Mouse (Mus musculus): ENCODE measurements around the gene Fbxl19. TPM values are rescaled to one million over a fixed set of nuclear protein-coding genes. Genes with fewer than 3 reads are reported as not detected.
A peak's percentile ranks its signal among the peaks of the same experiment; 100 is the strongest.
"Not testable (repeated sequence)": the region's sequence is repeated elsewhere in the genome, so short reads cannot be mapped to it uniquely, and the experiment has no call there.

The Fbxl19 gene
- polyA plus RNA-seq, 1 experiment, result 17.4 TPM

- H3K4me1 ChIP-seq (ENCODE audit: control insufficient read depth, insufficient read depth, insufficient read length), result peaks cover 3% of the 10 kb centered on the region; the same call in 1 of the 2 replicates
- H3K27ac ChIP-seq (ENCODE audit: insufficient read depth, low read length), result peak overlapping the region; percentile 93
- no peak for DNase-seq (ENCODE audit: low read depth in 1 of 2, low spot score in 2 of 2)
These were observed 25.9 kb downstream of the Fbxl19 start for GRCm38 (mm10) chr7:127770039-127770905.

GRCm38 (mm10) chr7:127771262-127771661, 26.9 kb downstream of the Fbxl19 start:
- Histone ChIP-seq H3K4me1 (ENCODE audit: control insufficient read depth, insufficient read depth, insufficient read length) (peaks cover 3% of the 10 kb centered on the region; the same call in 1 of the 2 replicates), H3K4me3 (ENCODE audit: extremely low read depth, insufficient read depth, insufficient read length) (no peak overlapping the region), H3K27ac (ENCODE audit: insufficient read depth, low read length) (no peak overlapping the region), H3K27me3 (ENCODE audit: control insufficient read depth, insufficient read depth, low read length) (no peaks in the 10 kb centered on the region), H3K36me3 (ENCODE audit: control insufficient read depth, insufficient read depth, low read length) (no peaks in the 10 kb centered on the region)
- TF ChIP-seq POLR2A (IDR thresholded peaks at IDR 0.05; ENCODE audit: low read depth, low read length) (no peak), CTCF (IDR thresholded peaks at IDR 0.05; ENCODE audit: extremely low read depth, insufficient read depth, insufficient read length, insufficient replicate concordance) (no peak)
- 56% methylated on average over 5 of the region's 5 CpGs for WGBS
- no peak for DNase-seq (ENCODE audit: low read depth in 1 of 2, low spot score in 2 of 2)

More at GRCm38 (mm10) chr7:127770039-127770905, 25.9 kb downstream of the Fbxl19 start:
- peak overlapping the region; percentile 95 for H3K4me3 ChIP-seq (ENCODE audit: extremely low read depth, insufficient read depth, insufficient read length)
- 3% methylated on average over 27 of the region's 27 CpGs for WGBS
- no peaks in the 10 kb centered on the region for H3K36me3 ChIP-seq (ENCODE audit: control insufficient read depth, insufficient read depth, low read length)
- H3K27me3 ChIP-seq (ENCODE audit: control insufficient read depth, insufficient read depth, low read length), result no peaks in the 10 kb centered on the region
- TF ChIP-seq POLR2A (IDR thresholded peaks at IDR 0.05; ENCODE audit: low read depth, low read length), result no peak
- no peak for TF ChIP-seq CTCF (IDR thresholded peaks at IDR 0.05; ENCODE audit: extremely low read depth, insufficient read depth, insufficient read length, insufficient replicate concordance)

GRCm38 (mm10) chr7:127772080-127772479, 27.7 kb downstream of the Fbxl19 start:
- Histone ChIP-seq H3K36me3 (ENCODE audit: control insufficient read depth, insufficient read depth, low read length) (no peaks in the 10 kb centered on the region), H3K27me3 (ENCODE audit: control insufficient read depth, insufficient read depth, low read length) (no peaks in the 10 kb centered on the region), H3K4me1 (ENCODE audit: control insufficient read depth, insufficient read depth, insufficient read length) (peaks cover 3% of the 10 kb centered on the region; the same call in 1 of the 2 replicates), H3K4me3 (ENCODE audit: extremely low read depth, insufficient read depth, insufficient read length) (no peak overlapping the region), H3K27ac (ENCODE audit: insufficient read depth, low read length) (no peak overlapping the region)
- TF ChIP-seq CTCF (IDR thresholded peaks at IDR 0.05; ENCODE audit: extremely low read depth, insufficient read depth, insufficient read length, insufficient replicate concordance) (no peak), POLR2A (IDR thresholded peaks at IDR 0.05; ENCODE audit: low read depth, low read length) (no peak)
- WGBS, result 76% methylated on average over 3 of the region's 3 CpGs
- no peak for DNase-seq (ENCODE audit: low read depth in 1 of 2, low spot score in 2 of 2)

- no peaks in the 10 kb centered on the region for H3K27me3 ChIP-seq (ENCODE audit: control insufficient read depth, insufficient read depth, low read length)
- WGBS, result 95% methylated on average over 1 of the region's 1 CpGs
- H3K27ac ChIP-seq (ENCODE audit: insufficient read depth, low read length), result no peak overlapping the region
- H3K4me1 ChIP-seq (ENCODE audit: control insufficient read depth, insufficient read depth, insufficient read length), result peaks cover 3% of the 10 kb centered on the region; the same call in 1 of the 2 replicates
- DNase-seq (ENCODE audit: low read depth in 1 of 2, low spot score in 2 of 2), result no peak
- H3K4me3 ChIP-seq (ENCODE audit: extremely low read depth, insufficient read depth, insufficient read length), result no peak overlapping the region
- no peaks in the 10 kb centered on the region for H3K36me3 ChIP-seq (ENCODE audit: control insufficient read depth, insufficient read depth, low read length)
- no peak for TF ChIP-seq POLR2A (IDR thresholded peaks at IDR 0.05; ENCODE audit: low read depth, low read length)
- TF ChIP-seq CTCF (IDR thresholded peaks at IDR 0.05; ENCODE audit: extremely low read depth, insufficient read depth, insufficient read length, insufficient replicate concordance), result no peak
These were observed 28.2 kb downstream of the Fbxl19 start for GRCm38 (mm10) chr7:127772557-127772956.

GRCm38 (mm10) chr7:127773664-127774384, 29.5 kb downstream of the Fbxl19 start:
- DNase-seq (ENCODE audit: low read depth in 1 of 2, low spot score in 2 of 2), result peak; percentile 62 to 63
- 43% methylated on average over 9 of the region's 9 CpGs for WGBS
- no peaks in the 10 kb centered on the region for H3K27me3 ChIP-seq (ENCODE audit: control insufficient read depth, insufficient read depth, low read length)
- H3K4me1 ChIP-seq (ENCODE audit: control insufficient read depth, insufficient read depth, insufficient read length), result peaks cover 8% of the 10 kb centered on the region; the same call in 1 of the 2 replicates
- H3K27ac ChIP-seq (ENCODE audit: insufficient read depth, low read length), result no peak overlapping the region
- TF ChIP-seq CTCF (IDR thresholded peaks at IDR 0.05; ENCODE audit: extremely low read depth, insufficient read depth, insufficient read length, insufficient replicate concordance) (peak; percentile 88), POLR2A (IDR thresholded peaks at IDR 0.05; ENCODE audit: low read depth, low read length) (no peak)
- H3K4me3 ChIP-seq (ENCODE audit: extremely low read depth, insufficient read depth, insufficient read length), result no peak overlapping the region
- H3K36me3 ChIP-seq (ENCODE audit: control insufficient read depth, insufficient read depth, low read length), result no peaks in the 10 kb centered on the region

GRCm38 (mm10) chr7:127775837-127776236, 31.5 kb downstream of the Fbxl19 start:
- not testable (repeated sequence) for DNase-seq (ENCODE audit: low read depth in 1 of 2, low spot score in 2 of 2); H3K27ac ChIP-seq (ENCODE audit: insufficient read depth, low read length); H3K36me3 ChIP-seq (ENCODE audit: control insufficient read depth, insufficient read depth, low read length); H3K4me1 ChIP-seq (ENCODE audit: control insufficient read depth, insufficient read depth, insufficient read length); H3K4me3 ChIP-seq (ENCODE audit: extremely low read depth, insufficient read depth, insufficient read length); H3K27me3 ChIP-seq (ENCODE audit: control insufficient read depth, insufficient read depth, low read length)
- 74% methylated on average over 7 of the region's 7 CpGs for WGBS

Measured in spleen, adult 2 months (tissue).